Comparison of ENCODE assay signal across 8 mouse cellular contexts in the genomic region with DNA sequence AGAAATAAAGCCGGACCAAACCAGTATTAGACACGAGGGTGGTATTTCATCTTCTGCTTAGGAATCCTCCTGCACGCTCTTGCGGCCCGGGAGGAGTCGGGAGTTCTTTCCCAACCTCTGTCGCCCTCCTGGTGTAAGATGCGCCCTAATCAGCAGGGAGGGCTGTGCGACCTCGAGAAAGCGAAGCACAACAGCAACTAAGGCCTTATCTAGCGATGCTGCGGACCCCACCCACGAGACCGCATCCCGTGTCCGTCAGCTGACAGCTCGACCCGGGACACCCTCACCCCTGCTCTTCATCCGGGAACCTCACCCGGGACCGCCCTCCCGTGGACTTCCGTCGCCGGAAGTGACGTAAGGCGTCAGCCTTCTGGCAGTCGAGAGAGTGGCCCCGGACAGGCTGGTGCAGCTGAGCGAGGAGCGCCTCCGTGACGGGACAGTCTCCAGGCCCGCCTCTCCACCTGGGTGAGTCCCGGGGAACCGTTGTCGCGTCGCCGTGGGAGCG. TPM values are rescaled to one million over a fixed set of nuclear protein-coding genes. Genes with fewer than 3 reads are reported as not detected.
DNase-seq lines count a peak whose midpoint lies in the region; ATAC-seq and TF ChIP-seq lines count a peak whose summit lies in the region.

A gene (plus strand): TSS at position 349 of the 505 bp plus-strand sequence.

- H3K9ac ChIP-seq in CH12.LX (ENCODE audit: insufficient read depth, low read depth), result peak within 1 kb of the TSS; percentile 99
- peak within 1 kb of the TSS; percentile 98 for H3K9ac ChIP-seq in forebrain, embryonic 12.5 days
- peak within 1 kb of the TSS; percentile 100 for H3K9ac ChIP-seq in heart, postnatal 0 days (replicated peaks; ENCODE audit: low read depth, low read length)
- peak within 1 kb of the TSS; percentile 97 for H3K9ac ChIP-seq in liver, embryonic 16.5 days (ENCODE audit: low read depth, low read length)
- H3K9ac ChIP-seq in neural tube, embryonic 13.5 days, result peak within 1 kb of the TSS; percentile 99

- H3K27me3 ChIP-seq in CH12.LX (replicated peaks), result no peaks in the 10 kb centered on the region
- H3K27me3 ChIP-seq in forebrain, embryonic 12.5 days, result 0 out of 2 replicates have a peak, but pooled peaks cover 3% of the 10 kb centered on the region
- no peaks in the 10 kb centered on the region for H3K27me3 ChIP-seq in heart, postnatal 0 days (ENCODE audit: control insufficient read depth, insufficient read depth, low read length)
- H3K27me3 ChIP-seq in liver, embryonic 16.5 days (ENCODE audit: control insufficient read depth, insufficient read depth, low read depth, low read length), result no peaks in the 10 kb centered on the region
- no peaks in the 10 kb centered on the region for H3K27me3 ChIP-seq in neural tube, embryonic 13.5 days
- no peaks in the 10 kb centered on the region for H3K27me3 ChIP-seq in testis, adult 2 months (ENCODE audit: control insufficient read depth, insufficient read depth, low read length)

- H3K79me2 ChIP-seq in CH12.LX (replicated peaks; ENCODE audit: control insufficient read depth, extremely low read depth, insufficient read depth, poor library complexity, severe bottlenecking), result peaks cover 46% of the 10 kb centered on the region

- peak within 1 kb of the TSS; percentile 86 for H3K4me2 ChIP-seq in CH12.LX (ENCODE audit: insufficient read depth, low read depth, poor library complexity, severe bottlenecking)
- H3K4me2 ChIP-seq in forebrain, embryonic 12.5 days, result peak within 1 kb of the TSS; percentile 73
- peak within 1 kb of the TSS; percentile 79 for H3K4me2 ChIP-seq in heart, postnatal 0 days (ENCODE audit: low read depth, low read length)
- peak within 1 kb of the TSS; percentile 84 for H3K4me2 ChIP-seq in liver, embryonic 16.5 days (ENCODE audit: low read depth, low read length)
- H3K4me2 ChIP-seq in neural tube, embryonic 13.5 days, result peak within 1 kb of the TSS; percentile 85

- peaks cover 0 to 17% of the 10 kb centered on the region in 2 experiments; a peak in 2 of 4 replicates for H3K4me1 ChIP-seq in CH12.LX (ENCODE audit: control insufficient read depth in 1 of 2, insufficient read depth in 2 of 2)
- peaks cover 21% of the 10 kb centered on the region for H3K4me1 ChIP-seq in forebrain, embryonic 12.5 days
- peaks cover 10% of the 10 kb centered on the region for H3K4me1 ChIP-seq in heart, postnatal 0 days (ENCODE audit: control insufficient read depth, insufficient read depth)
- H3K4me1 ChIP-seq in liver, embryonic 16.5 days (ENCODE audit: control insufficient read depth, low read depth, low read length), result peaks cover 17% of the 10 kb centered on the region
- H3K4me1 ChIP-seq in neural tube, embryonic 13.5 days (replicated peaks), result peaks cover 23% of the 10 kb centered on the region
- H3K4me1 ChIP-seq in testis, adult 2 months (ENCODE audit: control insufficient read depth, insufficient read depth, low read length), result peaks cover 3% of the 10 kb centered on the region

- H3K4me3 ChIP-seq in CH12.LX (replicated peaks in 1 of 3; ENCODE audit: low read depth in 2 of 3, low read length in 2 of 3, poor library complexity in 1 of 3), result peak within 1 kb of the TSS; percentile 64 to 98 (median 92)
- peak within 1 kb of the TSS; percentile 99 for H3K4me3 ChIP-seq in forebrain, embryonic 12.5 days (replicated peaks)
- H3K4me3 ChIP-seq in heart, postnatal 0 days (ENCODE audit: low read depth, low read length), result peak within 1 kb of the TSS; percentile 99
- peak within 1 kb of the TSS; percentile 97 for H3K4me3 ChIP-seq in liver, embryonic 16.5 days (ENCODE audit: low read depth, low read length)
- peak within 1 kb of the TSS; percentile 100 for H3K4me3 ChIP-seq in neural tube, embryonic 13.5 days
- peak within 1 kb of the TSS; percentile 96 for H3K4me3 ChIP-seq in testis, adult 2 months (ENCODE audit: control insufficient read depth, low read depth, low read length)

- no peak for TF ChIP-seq EP300 in CH12.LX (IDR thresholded peaks at IDR 0.05; ENCODE audit: low read length)
- peak; percentile 99 for TF ChIP-seq EP300 in heart, postnatal 0 days (IDR thresholded peaks at IDR 0.05; ENCODE audit: low read depth)

- DNase-seq in CH12.LX (ENCODE audit: extremely low read depth), result peak; percentile 96
- DNase-seq in c-Kit-positive CD71-positive TER-119-negative erythroid progenitor cells, embryonic 14.5 days (ENCODE audit: low read depth), result peak; percentile 92
- peak; percentile 95 for DNase-seq in heart, postnatal 0 days (ENCODE audit: low spot score)
- peak; percentile 97 to 98 for DNase-seq in kidney, postnatal 4 days

- WGBS in forebrain, embryonic 12.5 days, result under 1% methylated on average over 42 of the region's 42 CpGs
- 0% methylated on average over 38 of the region's 42 CpGs for WGBS in heart, postnatal 0 days
- WGBS in liver, embryonic 16.5 days (ENCODE audit: insufficient replicate concordance), result under 1% methylated on average over 42 of the region's 42 CpGs
- WGBS in neural tube, embryonic 13.5 days, result under 1% methylated on average over 42 of the region's 42 CpGs

- dilution Hi-C loops in CH12.LX (cut with MboI; ENCODE audit: extremely low pct_ligation_motif_present, extremely low pct_unique_long_range_greater_than_20kb, low sequenced_read_pairs), result no loop called here

- ATAC-seq in forebrain, embryonic 12.5 days (ENCODE audit: low FRiP score), result peak; percentile 98
- ATAC-seq in heart, postnatal 0 days (ENCODE audit: insufficient read depth, low read depth), result peak; percentile 99
- ATAC-seq in liver, embryonic 16.5 days (ENCODE audit: low read depth), result peak; percentile 98
- peak; percentile 97 for ATAC-seq in neural tube, embryonic 13.5 days (ENCODE audit: low read depth)

- TF ChIP-seq RAD21 in CH12.LX (IDR thresholded peaks at IDR 0.05; ENCODE audit: low read depth, low read length), result no peak

- TF ChIP-seq POLR2A in CH12.LX (IDR thresholded peaks at IDR 0.05; ENCODE audit: low read depth, low read length), result peak; percentile 96
- TF ChIP-seq POLR2A in testis, adult 2 months (IDR thresholded peaks at IDR 0.05; ENCODE audit: control insufficient read depth, low read depth, low read length), result peak; percentile 94

- H3K27ac ChIP-seq in CH12.LX (ENCODE audit: insufficient read depth, low read depth), result peak within 1 kb of the TSS; percentile 54
- H3K27ac ChIP-seq in forebrain, embryonic 12.5 days, result peak within 1 kb of the TSS; percentile 85
- peak within 1 kb of the TSS; percentile 98 for H3K27ac ChIP-seq in heart, postnatal 0 days (ENCODE audit: low read depth)
- peak within 1 kb of the TSS; percentile 98 for H3K27ac ChIP-seq in liver, embryonic 16.5 days (ENCODE audit: low read length)
- peak within 1 kb of the TSS; percentile 94 for H3K27ac ChIP-seq in neural tube, embryonic 13.5 days (replicated peaks)
- peak within 1 kb of the TSS; percentile 92 for H3K27ac ChIP-seq in testis, adult 2 months (ENCODE audit: control insufficient read depth, insufficient read depth, low read depth, low read length)

- H3K36me3 ChIP-seq in CH12.LX (replicated peaks in 1 of 2; ENCODE audit: control insufficient read depth in 1 of 2, insufficient read depth in 1 of 2, low read length in 1 of 2), result peaks cover 29 to 32% of the 10 kb centered on the region in 2 experiments
- peaks cover 31% of the 10 kb centered on the region for H3K36me3 ChIP-seq in forebrain, embryonic 12.5 days (replicated peaks)
- H3K36me3 ChIP-seq in heart, postnatal 0 days (replicated peaks; ENCODE audit: control insufficient read depth, insufficient read depth, low read length), result peaks cover 30% of the 10 kb centered on the region
- H3K36me3 ChIP-seq in liver, embryonic 16.5 days (ENCODE audit: control insufficient read depth, insufficient read depth), result peaks cover 24% of the 10 kb centered on the region
- H3K36me3 ChIP-seq in neural tube, embryonic 13.5 days, result peaks cover 31% of the 10 kb centered on the region
- H3K36me3 ChIP-seq in testis, adult 2 months (ENCODE audit: control insufficient read depth, insufficient read depth, low read length), result no peaks in the 10 kb centered on the region; the same call in none of the 2 replicates

- in situ Hi-C loops in CH12.LX (cut with MboI; ENCODE audit: low pct_ligation_motif_present, low pct_unique_long_range_greater_than_20kb, low sequenced_read_pairs), result no loop called here

- TF ChIP-seq CTCF in CH12.LX (conservative IDR thresholded peaks at IDR 0.05 in 1 of 2, IDR thresholded peaks at IDR 0.05 in 1 of 2; ENCODE audit: low read depth in 2 of 2, low read length in 2 of 2), result no peak
- TF ChIP-seq CTCF in heart, postnatal 0 days (IDR thresholded peaks at IDR 0.05; ENCODE audit: low read depth), result no peak
- TF ChIP-seq CTCF in testis, adult 2 months (IDR thresholded peaks at IDR 0.05; ENCODE audit: control insufficient read depth, insufficient read depth, insufficient replicate concordance, low read depth, low read length), result 0 out of 2 replicates have a peak, but pooled peaks have one; percentile 7

- H3K9me3 ChIP-seq in CH12.LX (replicated peaks; ENCODE audit: low read length), result no peaks in the 10 kb centered on the region
- H3K9me3 ChIP-seq in forebrain, embryonic 12.5 days, result no peaks in the 10 kb centered on the region
- H3K9me3 ChIP-seq in heart, postnatal 0 days (replicated peaks; ENCODE audit: control insufficient read depth, low read length), result no peaks in the 10 kb centered on the region
- no peaks in the 10 kb centered on the region for H3K9me3 ChIP-seq in liver, embryonic 16.5 days (replicated peaks; ENCODE audit: control insufficient read depth, low read length)
- no peaks in the 10 kb centered on the region for H3K9me3 ChIP-seq in neural tube, embryonic 13.5 days

TF ChIP-seq in CH12.LX, 34 proteins besides CTCF, POLR2A, EP300 and RAD21 (continues in another document):
- TF ChIP-seq ELF1 (IDR thresholded peaks at IDR 0.05; ENCODE audit: low read depth, low read length) (peak; percentile 76), MYC (IDR thresholded peaks at IDR 0.05; ENCODE audit: low read depth, low read length) (peak; percentile 59; the same call in 1 of the 2 replicates), ZNF384 (IDR thresholded peaks at IDR 0.05; ENCODE audit: low read depth, low read length) (no peak), GABPA (IDR thresholded peaks at IDR 0.05; ENCODE audit: insufficient replicate concordance, low read depth, low read length) (no peak; the same call in 1 of the 2 replicates), MEF2A (IDR thresholded peaks at IDR 0.05; ENCODE audit: borderline replicate concordance, low read depth, low read length) (peak; percentile 76), POLR2AphosphoS2 (IDR thresholded peaks at IDR 0.05; ENCODE audit: low read depth, low read length) (peak; percentile 79; the same call in 1 of the 2 replicates)

RNA-seq across cellular contexts. Expression of the gene that starts here (rescaled TPM):
- 18.2 and 20.7 TPM in 2 replicates for total RNA-seq in CH12.LX (2012; rRNA removed)
- 21.9 and 24.6 TPM in 2 replicates for total RNA-seq in CH12.LX (2014; rRNA removed)
- 18.1 and 18.5 TPM in 2 replicates for polyA plus RNA-seq in CH12.LX (2012; ENCODE audit: insufficient read length, low read depth)
- 37.4 and 38.0 TPM in 2 replicates for polyA plus RNA-seq in forebrain, embryonic 12.5 days (2016; fragmentation: Nextera tagmentation; extraction: Ambion mirVana)
- 31.4 and 51.2 TPM in 2 replicates for total RNA-seq in heart, postnatal 0 days (2014; rRNA removed; ENCODE audit: low replicate concordance)
- 29.2 and 33.4 TPM in 2 replicates for polyA plus RNA-seq in heart, postnatal 0 days (2015; fragmentation: Nextera tagmentation; extraction: Ambion mirVana)
- 18.8 and 19.3 TPM in 2 replicates for polyA plus RNA-seq in liver, embryonic 16.5 days (2015; fragmentation: Nextera tagmentation; extraction: Ambion mirVana)
- polyA plus RNA-seq in neural tube, embryonic 13.5 days (2015; fragmentation: Nextera tagmentation; extraction: Ambion mirVana), result 35.3 and 41.2 TPM in 2 replicates
- 5.9 and 7.4 TPM in 2 replicates for polyA plus RNA-seq in testis, adult 2 months (2012; rRNA removed)

Comparison
In these comparisons a context has a peak if more than half of its experiments do, and no peak if none do; other contexts are left out.
1. Peak in every context shown above with its lines: DNase-seq, ATAC-seq, H3K4me3 ChIP-seq and H3K27ac ChIP-seq.